Mouse (Mus musculus): ENCODE measurements around the gene Clstn1.

The Clstn1 gene

DNA sequence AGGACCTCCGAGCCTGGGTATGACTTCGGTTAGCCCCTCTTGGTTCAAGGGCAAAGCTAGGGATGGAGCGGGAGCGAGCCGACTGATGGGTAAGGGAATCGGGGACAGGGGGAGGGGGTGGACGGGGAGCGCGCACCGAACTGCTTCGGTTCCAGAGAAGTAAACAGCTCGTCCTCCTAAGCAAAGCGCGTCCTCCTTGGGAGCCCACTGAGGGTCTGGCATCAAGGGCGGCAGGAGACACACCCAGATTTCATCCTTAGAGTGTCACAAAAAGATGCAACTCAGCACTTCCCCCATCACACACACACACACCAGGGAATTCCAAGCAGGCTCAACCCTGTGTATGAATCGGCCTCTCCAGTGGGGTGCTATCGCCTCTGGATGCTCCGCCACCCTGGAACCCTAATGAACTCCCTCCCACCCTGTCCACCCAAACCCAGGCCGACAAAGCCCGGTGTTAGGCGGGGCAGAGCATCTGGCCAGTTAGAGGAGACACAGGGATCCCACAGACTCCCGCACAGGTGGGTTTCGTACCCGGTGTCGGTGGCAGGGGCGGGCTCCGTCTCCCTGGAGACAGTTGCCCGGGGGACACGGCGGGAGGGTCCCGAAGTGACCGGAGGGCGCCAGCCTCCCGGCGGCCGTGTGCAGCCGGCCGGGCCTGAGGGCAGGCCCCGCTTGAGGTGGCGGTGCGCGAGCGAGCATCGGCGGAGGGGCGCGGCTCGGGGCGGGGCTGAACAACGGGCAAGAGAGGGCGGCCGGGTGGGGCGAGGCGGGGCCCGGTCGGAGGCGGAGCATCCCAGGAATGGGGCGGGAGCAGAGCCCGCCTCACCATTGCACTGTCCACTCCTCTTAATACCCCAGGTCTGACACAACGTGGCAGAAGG, 89.4 kb downstream of the Clstn1 start:
- DNase-seq (ENCODE audit: low read depth, low spot score), result peak; percentile 29

DNA sequence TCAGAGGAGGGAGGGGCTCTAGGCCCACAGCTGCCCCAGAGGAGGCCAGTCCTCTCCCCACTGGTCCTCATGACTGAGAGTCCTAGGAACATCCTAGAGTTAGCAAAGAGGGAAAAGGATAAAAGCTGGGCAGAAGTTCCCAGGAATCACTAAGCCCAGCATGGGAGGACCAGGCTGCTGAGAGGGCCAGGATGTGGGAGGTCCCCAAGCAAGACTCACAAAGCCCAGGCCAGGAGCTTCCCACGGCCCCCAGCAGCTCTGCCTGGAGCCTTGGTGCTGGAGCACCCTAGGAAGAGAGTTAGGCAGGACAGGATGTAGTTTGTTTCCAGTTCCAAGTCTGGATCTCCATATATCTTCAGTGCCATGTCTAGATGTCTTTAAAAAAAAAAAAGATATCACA, 91.7 kb downstream of the Clstn1 start:
- no peak for DNase-seq (ENCODE audit: low read depth, low spot score)

- DNase-seq (ENCODE audit: low read depth, low spot score), result no peak
Measured at GRCm38 (mm10) chr4:149679056-149679770, 92.9 kb downstream of the Clstn1 start.

- no peak for DNase-seq (ENCODE audit: low read depth, low spot score)
Measured at GRCm38 (mm10) chr4:149683875-149684274, 97.6 kb downstream of the Clstn1 start.

GRCm38 (mm10) chr4:149684841-149685623, 98.8 kb downstream of the Clstn1 start:
- DNase-seq (ENCODE audit: low read depth, low spot score), result no peak

GRCm38 (mm10) chr4:149688861-149689260, 102.6 kb downstream of the Clstn1 start:
- no peak for DNase-seq (ENCODE audit: low read depth, low spot score)

GRCm38 (mm10) chr4:149689822-149690700, 103.8 kb downstream of the Clstn1 start:
- no peak for DNase-seq (ENCODE audit: low read depth, low spot score)

GRCm38 (mm10) chr4:149690828-149691280, 104.6 kb downstream of the Clstn1 start:
- no peak for DNase-seq (ENCODE audit: low read depth, low spot score)

DNA sequence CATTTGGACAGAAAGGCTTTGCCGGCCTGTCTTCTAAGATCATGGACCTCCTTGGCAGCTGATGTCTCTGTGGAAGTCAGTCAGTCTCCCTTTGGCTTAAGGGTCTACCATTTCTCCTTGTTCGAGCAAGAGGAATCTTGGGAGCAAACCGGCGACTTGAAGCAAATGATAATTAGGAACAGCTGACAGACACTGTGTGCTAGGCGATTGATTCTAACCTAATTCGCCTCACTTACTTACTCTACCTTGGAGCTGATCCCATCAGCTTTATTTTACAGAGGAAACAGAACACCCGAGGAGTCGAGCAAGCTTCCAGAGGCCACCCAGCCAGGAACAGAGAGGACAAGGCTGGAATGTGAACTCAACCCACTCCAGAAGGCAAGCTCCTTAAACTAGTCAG, 105.1 kb downstream of the Clstn1 start:
- no peak for DNase-seq (ENCODE audit: low read depth, low spot score)

- DNase-seq (ENCODE audit: low read depth, low spot score), result no peak
Measured at GRCm38 (mm10) chr4:149696189-149696971, 110.1 kb downstream of the Clstn1 start.

- DNase-seq (ENCODE audit: low read depth, low spot score), result no peak
Measured at GRCm38 (mm10) chr4:149697506-149698196, 111.4 kb downstream of the Clstn1 start.

DNA sequence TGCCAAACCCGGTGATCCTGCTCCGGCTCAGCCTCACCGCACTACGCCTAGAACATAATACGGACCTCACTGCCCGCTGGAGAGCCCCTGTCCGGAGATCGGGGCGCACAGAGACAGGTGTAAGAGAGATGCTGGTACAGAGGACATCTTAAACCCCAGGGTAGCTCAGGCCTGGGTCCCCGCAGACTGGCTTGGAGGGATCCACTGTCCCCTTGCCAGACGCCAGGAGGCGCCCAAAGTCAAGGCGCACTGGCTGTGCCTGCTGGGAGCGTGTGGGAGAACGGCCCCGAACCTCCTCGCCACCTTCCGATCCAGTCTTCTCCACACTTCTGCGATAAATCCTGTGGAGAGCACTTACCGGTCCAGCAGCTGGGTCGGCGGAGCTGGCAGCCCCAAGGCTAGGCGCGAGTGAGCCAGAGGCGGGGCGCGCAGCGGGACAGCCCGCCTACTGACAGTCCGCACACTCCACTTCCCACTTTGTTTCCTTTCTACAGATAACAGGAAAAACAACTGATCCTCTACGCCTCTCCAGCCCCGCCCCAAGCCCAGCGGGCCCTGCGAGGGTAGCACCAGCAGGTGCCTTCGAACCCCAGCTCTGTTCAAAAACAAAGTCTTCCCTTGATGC, 112.0 kb downstream of the Clstn1 start:
- DNase-seq (ENCODE audit: low read depth, low spot score), result no peak

Measured in c-Kit-negative CD71-positive TER-119-positive erythroid progenitor cells, embryonic 14.5 days (primary cell).